Mouse (Mus musculus): Measurements from ENCODE around the gene Mageb1. TPM values are rescaled to one million over a fixed set of nuclear protein-coding genes. Genes with fewer than 3 reads are reported as not detected.
"Not testable (repeated sequence)": the region's sequence is repeated elsewhere in the genome, so short reads cannot be mapped to it uniquely, and the experiment has no call there.

Gene Mageb1
- polyA plus RNA-seq (2016; fragmentation: Nextera tagmentation; extraction: Ambion mirVana), result not detected in 2 replicates

- 22% methylated on average over 1 of the region's 1 CpGs for WGBS
- H3K27ac ChIP-seq; H3K27me3 ChIP-seq (ENCODE audit: low read depth, poor library complexity, severe bottlenecking): not testable (repeated sequence)
These were observed at the start of gene Mageb1 for GRCm38 (mm10) chrX:92016233-92016632. Gene Mageb1, minus strand, starts transcription at chrX:92016333.

More at GRCm38 (mm10) chrX:92016233-92016632, at the start of gene Mageb1:
- not testable (repeated sequence) for H3K4me3 ChIP-seq; H3K9me3 ChIP-seq (replicated peaks); H3K4me1 ChIP-seq; DNase-seq (ENCODE audit: low spot score); H3K36me3 ChIP-seq

Other genes starting within 250 kb of the Mageb1 start
- gene Mageb5, start 233.3 kb downstream of the Mageb1 start, polyA plus RNA-seq (2016; fragmentation: Nextera tagmentation; extraction: Ambion mirVana), result not detected in 2 replicates

Data from limb, embryonic 10.5 days (tissue).